Mouse (Mus musculus): ENCODE data around the gene Pias1. TPM values are rescaled to one million over a fixed set of nuclear protein-coding genes. Genes with fewer than 3 reads are reported as not detected.

The Pias1 gene
- total and polyA plus RNA-seq, 2 experiments from 2014 or later = 37.2 to 48.7 TPM

GRCm38 (mm10) chr9:62998561-62998960, 10.8 kb upstream of the Pias1 start:
- H3K4me3 ChIP-seq (ENCODE audit: low read length) = no peak overlapping the region
- H3K9me3 ChIP-seq (ENCODE audit: low read length) = no peaks in the 10 kb centered on the region
- DNase-seq (ENCODE audit: low spot score) (no peak), ATAC-seq (no peak)
- H3K9ac ChIP-seq (replicated peaks; ENCODE audit: low read length) = no peak overlapping the region
- TF ChIP-seq CTCF (IDR thresholded peaks at IDR 0.05; ENCODE audit: low read depth) = no peak
- H3K27ac ChIP-seq = no peak overlapping the region
- no peak overlapping the region for H3K4me2 ChIP-seq (ENCODE audit: low read depth, low read length)
- no peaks in the 10 kb centered on the region for H3K27me3 ChIP-seq (ENCODE audit: insufficient read depth, low read length)
- no peaks in the 10 kb centered on the region for H3K4me1 ChIP-seq (ENCODE audit: insufficient read depth, low read length)
- no peaks in the 10 kb centered on the region for H3K36me3 ChIP-seq (ENCODE audit: insufficient read depth, low read length)
- 66% methylated on average over 3 of the region's 3 CpGs for WGBS

- DNase-seq (ENCODE audit: low spot score) = no peak
- Histone ChIP-seq H3K36me3 (ENCODE audit: insufficient read depth, low read length) (no peaks in the 10 kb centered on the region), H3K4me3 (ENCODE audit: low read length) (no peak overlapping the region), H3K9me3 (ENCODE audit: low read length) (no peaks in the 10 kb centered on the region), H3K9ac (replicated peaks; ENCODE audit: low read length) (no peak overlapping the region), H3K27ac (no peak overlapping the region), H3K27me3 (ENCODE audit: insufficient read depth, low read length) (no peaks in the 10 kb centered on the region), H3K4me1 (ENCODE audit: insufficient read depth, low read length) (no peaks in the 10 kb centered on the region), H3K4me2 (ENCODE audit: low read depth, low read length) (no peak overlapping the region)
- WGBS = 91% methylated on average over 3 of the region's 3 CpGs
- ATAC-seq = no peak
- TF ChIP-seq CTCF (IDR thresholded peaks at IDR 0.05; ENCODE audit: low read depth) = no peak
These were observed 9.9 kb upstream of the Pias1 start for GRCm38 (mm10) chr9:62997626-62998025.

DNA sequence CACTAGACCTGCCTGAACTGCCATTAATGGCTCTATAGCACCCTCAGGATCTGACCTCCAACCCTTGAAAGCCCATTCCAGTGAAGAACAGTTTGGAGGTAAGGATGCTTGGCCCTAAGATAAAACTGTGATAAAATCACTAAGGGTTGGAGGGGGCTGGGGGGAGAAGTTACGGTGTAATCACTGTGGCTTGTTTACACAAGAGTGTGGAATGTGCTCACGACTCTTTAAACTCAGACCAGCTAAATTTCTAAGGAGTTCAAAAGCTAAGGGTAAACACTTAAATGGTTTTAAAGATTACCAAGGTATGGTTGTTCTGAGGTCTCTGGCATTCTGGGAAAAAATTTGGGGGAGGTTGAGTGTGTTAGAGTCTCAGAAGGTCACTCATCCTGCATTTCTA, 7.5 kb upstream of the Pias1 start:
- Histone ChIP-seq H3K4me3 (ENCODE audit: low read length) (no peak overlapping the region), H3K4me1 (ENCODE audit: insufficient read depth, low read length) (no peaks in the 10 kb centered on the region), H3K27me3 (ENCODE audit: insufficient read depth, low read length) (no peaks in the 10 kb centered on the region), H3K36me3 (ENCODE audit: insufficient read depth, low read length) (no peaks in the 10 kb centered on the region), H3K4me2 (ENCODE audit: low read depth, low read length) (no peak overlapping the region), H3K9ac (replicated peaks; ENCODE audit: low read length) (no peak overlapping the region), H3K9me3 (ENCODE audit: low read length) (no peaks in the 10 kb centered on the region), H3K27ac (no peak overlapping the region)
- no peak for TF ChIP-seq CTCF (IDR thresholded peaks at IDR 0.05; ENCODE audit: low read depth)
- ATAC-seq (no peak), DNase-seq (ENCODE audit: low spot score) (no peak)
- WGBS = 79% methylated on average over 2 of the region's 2 CpGs

- H3K9me3 ChIP-seq (ENCODE audit: low read length) = no peaks in the 10 kb centered on the region
- WGBS = 100% methylated on average over 3 of the region's 3 CpGs
- H3K27ac ChIP-seq = no peak overlapping the region
- DNase-seq (ENCODE audit: low spot score) (no peak), ATAC-seq (no peak)
- no peaks in the 10 kb centered on the region for H3K36me3 ChIP-seq (ENCODE audit: insufficient read depth, low read length)
- no peaks in the 10 kb centered on the region for H3K4me1 ChIP-seq (ENCODE audit: insufficient read depth, low read length)
- no peaks in the 10 kb centered on the region for H3K27me3 ChIP-seq (ENCODE audit: insufficient read depth, low read length)
- no peak overlapping the region for H3K4me3 ChIP-seq (ENCODE audit: low read length)
- H3K9ac ChIP-seq (replicated peaks; ENCODE audit: low read length) = no peak overlapping the region
- no peak overlapping the region for H3K4me2 ChIP-seq (ENCODE audit: low read depth, low read length)
- no peak for TF ChIP-seq CTCF (IDR thresholded peaks at IDR 0.05; ENCODE audit: low read depth)
These were observed 2.4 kb upstream of the Pias1 start for GRCm38 (mm10) chr9:62990134-62990533.

DNA sequence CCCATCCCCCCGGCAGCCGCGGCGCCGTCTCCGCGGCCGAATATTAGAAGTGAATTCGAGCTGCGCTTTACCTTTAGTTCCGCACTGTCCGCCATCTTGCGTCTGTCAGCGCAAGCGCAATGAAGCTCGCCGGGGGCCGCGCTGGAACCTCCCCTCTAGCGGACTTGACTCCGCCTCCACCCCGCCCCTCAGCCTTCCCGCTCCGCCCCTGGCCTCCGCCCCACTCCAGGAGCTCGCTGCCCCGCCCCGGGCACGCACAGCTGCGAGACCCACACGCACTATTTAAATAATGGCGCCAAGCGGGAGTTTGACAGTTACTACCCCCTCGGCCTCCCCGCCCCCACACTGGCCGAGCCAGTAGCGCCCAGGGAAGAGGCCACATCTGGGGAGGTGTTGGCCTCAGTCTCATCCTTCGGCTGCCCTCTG, 6.9 kb downstream of the Pias1 start:
- peak overlapping the region; percentile 82 for H3K4me2 ChIP-seq (ENCODE audit: low read depth, low read length)
- peak; percentile 97 for ATAC-seq
- H3K9ac ChIP-seq (replicated peaks; ENCODE audit: low read length) = peak overlapping the region; percentile 80
- H3K4me3 ChIP-seq (ENCODE audit: low read length) = peak overlapping the region; percentile 98
- H3K27ac ChIP-seq = peak overlapping the region; percentile 91
- H3K36me3 ChIP-seq (ENCODE audit: insufficient read depth, low read length) = no peaks in the 10 kb centered on the region
- peak; percentile 98 for DNase-seq (ENCODE audit: low spot score)
- H3K9me3 ChIP-seq (ENCODE audit: low read length) = no peaks in the 10 kb centered on the region
- 1% methylated on average over 38 of the region's 38 CpGs for WGBS
- no peaks in the 10 kb centered on the region for H3K27me3 ChIP-seq (ENCODE audit: insufficient read depth, low read length)
- no peak for TF ChIP-seq CTCF (IDR thresholded peaks at IDR 0.05; ENCODE audit: low read depth)
- H3K4me1 ChIP-seq (ENCODE audit: insufficient read depth, low read length) = no peaks in the 10 kb centered on the region

GRCm38 (mm10) chr9:62980162-62980776, 7.5 kb downstream of the Pias1 start:
- Histone ChIP-seq H3K4me2 (ENCODE audit: low read depth, low read length) (peak overlapping the region; percentile 82), H3K27ac (peak overlapping the region; percentile 91), H3K9me3 (ENCODE audit: low read length) (no peaks in the 10 kb centered on the region), H3K4me1 (ENCODE audit: insufficient read depth, low read length) (no peaks in the 10 kb centered on the region), H3K27me3 (ENCODE audit: insufficient read depth, low read length) (no peaks in the 10 kb centered on the region), H3K36me3 (ENCODE audit: insufficient read depth, low read length) (no peaks in the 10 kb centered on the region), H3K9ac (replicated peaks; ENCODE audit: low read length) (peak overlapping the region; percentile 80), H3K4me3 (ENCODE audit: low read length) (peak overlapping the region; percentile 98)
- ATAC-seq = peak; percentile 81
- 1% methylated on average over 23 of the region's 63 CpGs for WGBS
- no peak for TF ChIP-seq CTCF (IDR thresholded peaks at IDR 0.05; ENCODE audit: low read depth)
- DNase-seq (ENCODE audit: low spot score) = peak; percentile 59

GRCm38 (mm10) chr9:62979461-62980161, 8.1 kb downstream of the Pias1 start:
- DNase-seq (ENCODE audit: low spot score) (peak; percentile 28), ATAC-seq (no peak; the same call in 1 of the 2 replicates)
- no peaks in the 10 kb centered on the region for H3K9me3 ChIP-seq (ENCODE audit: low read length)
- no peaks in the 10 kb centered on the region for H3K27me3 ChIP-seq (ENCODE audit: insufficient read depth, low read length)
- peak overlapping the region; percentile 98 for H3K4me3 ChIP-seq (ENCODE audit: low read length)
- H3K4me2 ChIP-seq (ENCODE audit: low read depth, low read length) = peak overlapping the region; percentile 82
- 2% methylated on average over 17 of the region's 17 CpGs for WGBS
- H3K4me1 ChIP-seq (ENCODE audit: insufficient read depth, low read length) = no peaks in the 10 kb centered on the region
- TF ChIP-seq CTCF (IDR thresholded peaks at IDR 0.05; ENCODE audit: low read depth) = no peak
- peak overlapping the region; percentile 91 for H3K27ac ChIP-seq
- peak overlapping the region; percentile 80 for H3K9ac ChIP-seq (replicated peaks; ENCODE audit: low read length)
- no peaks in the 10 kb centered on the region for H3K36me3 ChIP-seq (ENCODE audit: insufficient read depth, low read length)
